Mouse (Mus musculus) mature B cell (primary cell): ENCODE measurements around the gene Gm8332.
"Not testable (repeated sequence)": the region's sequence is repeated elsewhere in the genome, so short reads cannot be mapped to it uniquely, and the experiment has no call there.

Experiments used
- in situ Hi-C: fragments of 300-500 bp; cut with MboI; formaldehyde crosslinking; loops from 2 replicates; pipeline ENCODE4 v1.14.3; 2019

Gene Gm8332

GRCm38 (mm10) chr12:88250000-88250399 lies at the start of gene Gm8332:
Gene Gm8332 (minus strand): TSS chr12:88250100.
- in situ Hi-C loops: not testable (repeated sequence)

- in situ Hi-C loops: not testable (repeated sequence)
Measured at GRCm38 (mm10) chr12:88297171-88297570, 47.3 kb upstream of the Gm8332 start.

- in situ Hi-C loops: not testable (repeated sequence)
Measured at GRCm38 (mm10) chr12:88293082-88293481, 43.2 kb upstream of the Gm8332 start.

GRCm38 (mm10) chr12:88285224-88285623 lies 35.3 kb upstream of the Gm8332 start:
- in situ Hi-C loops: not testable (repeated sequence)

GRCm38 (mm10) chr12:88274400-88274799 lies 24.5 kb upstream of the Gm8332 start, which contains the start of gene Gm5662:
Gene Gm5662 (minus strand): TSS chr12:88274500.
- in situ Hi-C loops: not testable (repeated sequence)

GRCm38 (mm10) chr12:88257241-88257640 lies 7.3 kb upstream of the Gm8332 start:
- in situ Hi-C loops: no loop called here

GRCm38 (mm10) chr12:88255917-88256316 lies 6.0 kb upstream of the Gm8332 start:
- in situ Hi-C loops: not testable (repeated sequence)

DNA sequence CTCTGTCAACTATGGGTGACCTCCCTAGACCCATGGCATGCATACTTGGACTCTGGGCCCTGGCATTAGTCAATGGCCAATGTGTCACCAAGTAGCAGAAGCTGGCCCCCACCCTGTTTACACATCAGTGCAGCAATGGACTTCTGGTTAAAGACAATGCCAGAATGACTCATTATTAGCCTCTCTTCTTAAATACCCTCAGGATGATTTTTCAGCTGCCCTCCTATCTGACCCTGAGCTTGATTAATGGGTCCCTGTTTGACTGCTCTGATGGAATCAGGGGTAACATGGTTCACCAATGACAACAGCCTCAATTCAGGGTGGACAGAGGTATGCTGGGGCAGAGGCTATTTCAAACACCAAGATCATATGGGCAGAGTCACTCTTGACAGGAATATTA lies 4.1 kb downstream of the Gm8332 start:
- in situ Hi-C loops: not testable (repeated sequence)

GRCm38 (mm10) chr12:88242940-88243339 lies 7.0 kb downstream of the Gm8332 start:
- in situ Hi-C loops: not testable (repeated sequence)

- in situ Hi-C loops: no loop called here
Measured at GRCm38 (mm10) chr12:88219445-88219844, 30.5 kb downstream of the Gm8332 start.

DNA sequence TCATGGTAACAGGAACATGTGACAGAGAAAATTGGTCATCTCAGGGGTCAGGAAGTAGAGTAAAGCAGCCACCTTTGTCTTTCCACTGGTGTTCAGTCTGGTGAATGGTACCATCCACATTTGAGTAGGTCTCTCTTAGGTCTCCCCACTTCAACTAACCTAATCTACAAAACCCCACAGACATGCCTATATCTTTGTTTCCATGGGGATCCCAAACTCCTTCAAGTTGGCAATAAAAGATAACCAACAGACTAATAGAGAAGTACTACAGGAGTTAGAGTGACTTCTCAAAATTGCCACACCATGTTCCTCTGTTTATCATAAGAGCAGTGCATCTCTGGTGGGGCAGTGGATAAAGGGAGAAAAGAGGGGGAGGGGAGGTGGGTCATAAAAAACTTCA lies 31.8 kb downstream of the Gm8332 start:
- in situ Hi-C loops: not testable (repeated sequence)

GRCm38 (mm10) chr12:88214641-88215040 lies 35.3 kb downstream of the Gm8332 start:
- in situ Hi-C loops: no loop called here

DNA sequence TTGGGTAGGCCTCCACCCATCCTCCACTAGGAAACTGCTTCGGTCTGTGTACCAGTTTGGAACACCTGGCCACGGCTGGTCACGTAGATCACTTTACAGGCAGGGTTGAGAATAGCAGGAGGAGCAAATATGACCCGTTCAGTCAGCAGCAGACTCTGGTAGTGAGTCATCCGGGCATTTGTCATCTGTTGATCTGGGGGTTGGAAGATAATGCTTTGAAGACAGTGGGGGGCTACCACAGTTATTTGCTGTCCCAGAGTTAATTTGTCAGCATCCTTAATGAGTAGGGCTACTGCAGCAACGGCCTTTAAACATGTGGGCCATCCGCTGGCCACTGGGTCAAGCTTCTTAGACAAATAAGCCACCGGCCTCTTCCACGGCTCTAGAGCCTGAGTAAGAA lies 38.4 kb downstream of the Gm8332 start:
- in situ Hi-C loops: not testable (repeated sequence)

DNA sequence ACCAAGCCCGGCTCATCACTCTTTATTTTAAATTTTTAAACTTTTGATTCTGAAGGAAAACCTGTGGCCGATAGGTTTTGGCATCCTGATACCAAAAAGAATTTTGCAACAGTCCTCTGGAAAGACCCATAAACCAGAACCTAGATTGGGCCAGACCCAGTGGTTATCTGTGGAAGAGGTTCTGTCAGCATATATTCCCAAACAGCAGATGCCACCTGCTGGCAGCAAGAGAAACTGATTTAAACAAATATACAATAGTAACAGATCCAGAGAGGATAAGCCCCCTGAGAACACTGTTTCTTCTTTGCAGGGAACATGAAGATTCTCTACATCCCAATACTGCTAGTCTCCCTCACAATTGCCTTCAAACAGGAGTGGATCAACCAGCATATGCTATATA lies 47.0 kb downstream of the Gm8332 start:
- in situ Hi-C loops: no loop called here
